Mouse (Mus musculus) hindbrain, embryonic 10.5 days (tissue): ENCODE results near the gene Taar8c. TPM values are rescaled to one million over a fixed set of nuclear protein-coding genes. Genes with fewer than 3 reads are reported as not detected.

Experiments used
- polyA plus RNA-seq: library from polyadenylated mRNA; unstranded; fragments of >200 nt; fragmentation: Nextera tagmentation; extraction: Ambion mirVana; gene quantifications from 2 replicates; pipeline ENCODE4 v1.2.1, GENCODE M21; 2016

Gene Taar8c
- polyA plus RNA-seq, 1 experiment from 2014 or later, result not detected

Other genes with a start within 250 kb of the Taar8c start
- 3.1 and 4.6 TPM in 2 replicates for gene Vnn1, start 207.2 kb downstream of the Taar8c start, polyA plus RNA-seq
- not detected in 2 replicates for gene Taar1, start 181.6 kb downstream of the Taar8c start, polyA plus RNA-seq
- not detected in 2 replicates for gene Taar2, start 163.3 kb downstream of the Taar8c start, polyA plus RNA-seq
- gene Taar3, start 152.4 kb downstream of the Taar8c start, polyA plus RNA-seq, result not detected in 2 replicates
- gene Taar4, start 141.4 kb downstream of the Taar8c start, polyA plus RNA-seq, result not detected in 2 replicates
- not detected in 2 replicates for gene Taar5, start 131.2 kb downstream of the Taar8c start, polyA plus RNA-seq
- gene Taar6, start 116.3 kb downstream of the Taar8c start, polyA plus RNA-seq, result not detected in 2 replicates
- not detected in 2 replicates for gene Taar7a, start 108.4 kb downstream of the Taar8c start, polyA plus RNA-seq
- not detected in 2 replicates for gene Taar7b, start 102.0 kb downstream of the Taar8c start, polyA plus RNA-seq
- gene Taar7d, start 74.7 kb downstream of the Taar8c start, polyA plus RNA-seq, result not detected in 2 replicates
- not detected in 2 replicates for gene Taar7e, start 64.3 kb downstream of the Taar8c start, polyA plus RNA-seq
- gene Taar7f, start 52.4 kb downstream of the Taar8c start, polyA plus RNA-seq, result not detected in 2 replicates
- gene Taar8a, start 25.4 kb downstream of the Taar8c start, polyA plus RNA-seq, result not detected in 2 replicates
- gene Taar8b, start 9.6 kb downstream of the Taar8c start, polyA plus RNA-seq, result not detected in 2 replicates
- 0.41 TPM in 1 of 2 replicates, not detected in the other for gene Taar9, start 7.6 kb upstream of the Taar8c start, polyA plus RNA-seq
- gene Stx7, start 47.4 kb upstream of the Taar8c start, polyA plus RNA-seq, result 63.8 and 87.5 TPM in 2 replicates
- 22.0 and 22.4 TPM in 2 replicates for gene Moxd1, start 121.6 kb upstream of the Taar8c start, polyA plus RNA-seq